26 mouse cellular contexts compared by ENCODE assay signal in genomic region chr12:76796938-76797539, GRCm38 (mm10). TPM values are rescaled to one million over a fixed set of nuclear protein-coding genes. Genes with fewer than 3 reads are reported as not detected.
"Had no signal": no experiment of that assay in that cellular context is flagged by ENCODE, and none has a peak within 500 bp of the region (broad histone marks: within the 10 kb centered on the region; RNA-seq: fewer than 3 reads in every experiment).

No protein-coding gene starts in this region.

- H3K27ac ChIP-seq: kidney, postnatal 0 days; limb, embryonic 10.5 days; limb, embryonic 13.5 days; liver, embryonic 12.5 days; liver, embryonic 15.5 days; lung, embryonic 15.5 days; midbrain, embryonic 10.5 days; midbrain, embryonic 13.5 days; neural tube, embryonic 13.5 days had no signal

- DNase-seq: kidney, adult 18-20 months; kidney, postnatal 36 days; layer of hippocampus, postnatal 36 days; liver; lung, adult 18-20 months; lung, postnatal 10 days; lung, postnatal 36 days; right cerebral cortex, postnatal 14 days; thymus, adult 18-20 months; thymus, postnatal 36 days had no signal

- ATAC-seq: liver, embryonic 12.5 days; midbrain, embryonic 13.5 days; midbrain, embryonic 16.5 days had no signal

- H3K36me3 ChIP-seq: limb, embryonic 10.5 days; liver, embryonic 12.5 days; liver, embryonic 15.5 days; lung, embryonic 15.5 days; midbrain, embryonic 10.5 days had no signal

- H3K27me3 ChIP-seq: limb, embryonic 13.5 days; lung, embryonic 15.5 days; neural tube, embryonic 13.5 days had no signal

- H3K4me1 ChIP-seq: liver, embryonic 12.5 days; liver, embryonic 15.5 days; midbrain, embryonic 13.5 days; neural tube, embryonic 13.5 days had no signal

- H3K9me3 ChIP-seq: limb, embryonic 10.5 days; limb, embryonic 13.5 days; liver, embryonic 12.5 days; liver, embryonic 15.5 days; lung, embryonic 15.5 days; megakaryocyte, embryonic 14.5 days; midbrain, embryonic 10.5 days; midbrain, embryonic 13.5 days; neural tube, embryonic 13.5 days had no signal

- H3K4me2 ChIP-seq: limb, embryonic 13.5 days; liver, embryonic 12.5 days; liver, embryonic 15.5 days; lung, embryonic 15.5 days; midbrain, embryonic 13.5 days; neural tube, embryonic 13.5 days had no signal

- H3K9ac ChIP-seq: limb, embryonic 13.5 days; liver, embryonic 12.5 days; liver, embryonic 15.5 days; lung, embryonic 15.5 days; midbrain, embryonic 13.5 days; neural tube, embryonic 13.5 days had no signal

- H3K4me3 ChIP-seq: limb, embryonic 10.5 days; limb, embryonic 13.5 days; liver, embryonic 12.5 days; liver, embryonic 15.5 days; lung, embryonic 15.5 days; megakaryocyte, embryonic 14.5 days; midbrain, embryonic 10.5 days; midbrain, embryonic 13.5 days; myocyte; neural tube, embryonic 13.5 days had no signal

RNA-seq across cellular contexts. Expression of gene Gpx2, which starts 1.7 kb away (rescaled TPM):
- total RNA-seq: monocyte, adult 5-6 weeks; neutrophil, adult 5-6 weeks had no signal
- polyA plus RNA-seq: kidney, embryonic 14.5 days; liver, embryonic 12.5 days; liver, embryonic 15.5 days; midbrain, embryonic 10.5 days; midbrain, embryonic 13.5 days; myocyte; testis, adult 2 months had no signal

RNA-seq across cellular contexts. Expression of gene Rab15, which starts 25.7 kb away (rescaled TPM):
- total RNA-seq: monocyte, adult 5-6 weeks; neutrophil, adult 5-6 weeks had no signal
